Mouse (Mus musculus): ENCODE measurements around the gene Ppp1r12c.

Gene Ppp1r12c

GRCm38 (mm10) chr7:4431548-4431947, 69.9 kb downstream of the Ppp1r12c start:
- peak; percentile 87 for DNase-seq (ENCODE audit: low spot score)

Measured in testis, postnatal 10 days (tissue).